Mouse (Mus musculus) stomach, embryonic 15.5 days (tissue): ENCODE results near the gene Pik3c2g. TPM values are rescaled to one million over a fixed set of nuclear protein-coding genes. Genes with fewer than 3 reads are reported as not detected.

Experiments used
- ATAC-seq: fragments of 200-750 bp; cut with Nextera tagmentation; 2 replicates; pipeline ENCODE4 v1.8.0; 2017; ENCODE audit warnings: low read depth, moderate number of reproducible peaks, moderate TSS enrichment; ENCODE audit not compliant: insufficient read depth, low FRiP score
- H3K27ac ChIP-seq: fragments of 300-500 bp; sonication (generic); 2 replicates; pipeline ENCODE4 v1.5.1; 2015; ENCODE audit warnings: mild to moderate bottlenecking, inconsistent platforms
- H3K27me3 ChIP-seq: fragments of 300-500 bp; sonication (generic); replicated peaks from 2 replicates; pipeline ENCODE4 v1.6.1; 2015; ENCODE audit warnings: inconsistent platforms
- H3K36me3 ChIP-seq: fragments of 300-500 bp; sonication (generic); 2 replicates; pipeline ENCODE4 v1.6.1; 2015; ENCODE audit warnings: inconsistent platforms
- H3K4me1 ChIP-seq: fragments of 300-500 bp; sonication (generic); 2 replicates; pipeline ENCODE4 v1.6.1; 2015; ENCODE audit warnings: inconsistent platforms
- H3K4me2 ChIP-seq: fragments of 300-500 bp; sonication (generic); 2 replicates; pipeline ENCODE4 v1.6.1; 2015; ENCODE audit warnings: mild to moderate bottlenecking, inconsistent platforms
- H3K4me3 ChIP-seq: fragments of 300-500 bp; sonication (generic); replicated peaks from 2 replicates; pipeline ENCODE4 v1.5.1; 2015; ENCODE audit warnings: inconsistent platforms
- H3K9ac ChIP-seq: fragments of 300-500 bp; sonication (generic); 2 replicates; pipeline ENCODE4 v1.6.1; 2015; ENCODE audit warnings: inconsistent platforms
- H3K9me3 ChIP-seq: fragments of 300-500 bp; sonication (generic); 2 replicates; pipeline ENCODE4 v1.6.1; 2016; ENCODE audit warnings: inconsistent platforms
- WGBS: fragments of 180-500 bp; shearing (Covaris S2); methylation state at CpG from one replicate; pipeline ENCODE4 v1.1.7; 2015; 5-methylcytosine and 5-hydroxymethylcytosine counted together
- polyA plus RNA-seq: library from polyadenylated mRNA; unstranded; fragments of >200 nt; fragmentation: Nextera tagmentation; extraction: Ambion mirVana; gene quantifications from 2 replicates; pipeline ENCODE4 v1.2.1, GENCODE M21; 2015

Gene Pik3c2g
- polyA plus RNA-seq, 1 experiment from 2014 or later = 3.5 TPM

DNA sequence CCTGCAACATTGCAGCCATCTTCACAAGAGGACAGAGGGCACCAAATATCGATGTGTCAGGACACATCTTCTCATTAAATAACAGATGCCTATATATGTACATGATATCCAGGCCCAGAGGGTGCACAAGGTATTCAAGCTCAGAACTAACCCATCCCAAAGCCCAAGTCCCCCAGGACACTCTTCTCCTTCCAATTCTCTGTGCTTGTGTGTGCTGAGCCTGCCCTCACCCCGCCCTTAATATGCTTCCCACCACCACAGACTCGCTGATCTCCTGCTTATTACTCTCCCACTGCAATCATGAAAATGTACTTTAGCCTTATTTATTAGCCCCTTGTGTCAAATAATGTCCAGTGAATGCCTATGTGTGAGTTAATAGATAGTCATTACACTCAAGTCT lies 377.9 kb downstream of the Pik3c2g start:
- Histone ChIP-seq H3K27ac (no peak overlapping the region), H3K27me3 (no peaks in the 10 kb centered on the region), H3K4me1 (no peaks in the 10 kb centered on the region), H3K9me3 (no peaks in the 10 kb centered on the region), H3K9ac (no peak overlapping the region), H3K36me3 (no peaks in the 10 kb centered on the region), H3K4me3 (no peak overlapping the region), H3K4me2 (no peak overlapping the region)
- ATAC-seq = no peak
- 74% methylated on average over 3 of the region's 3 CpGs for WGBS

DNA sequence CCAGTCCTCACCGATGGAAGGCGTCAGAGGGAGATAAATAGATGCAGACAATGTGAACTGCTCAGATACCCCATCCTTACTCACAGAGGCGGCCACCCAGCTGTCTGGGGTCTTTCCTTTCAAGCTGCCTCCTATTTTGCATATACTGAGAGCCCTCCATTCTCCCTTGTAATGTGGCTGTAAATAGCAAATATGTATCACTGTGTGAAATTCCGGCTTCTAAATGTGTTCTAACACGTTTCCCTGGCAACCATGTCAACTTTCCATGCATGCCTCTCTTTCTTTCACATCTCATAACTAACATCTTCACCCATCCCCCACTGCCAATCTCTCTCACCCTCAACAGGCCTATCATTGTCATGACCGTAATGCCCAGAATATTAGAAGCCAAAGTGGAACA lies 379.7 kb downstream of the Pik3c2g start:
- Histone ChIP-seq H3K27ac (no peak overlapping the region), H3K9ac (no peak overlapping the region), H3K4me2 (no peak overlapping the region), H3K4me1 (no peaks in the 10 kb centered on the region), H3K27me3 (no peaks in the 10 kb centered on the region), H3K9me3 (no peaks in the 10 kb centered on the region), H3K4me3 (no peak overlapping the region), H3K36me3 (no peaks in the 10 kb centered on the region)
- WGBS = 61% methylated on average over 6 of the region's 6 CpGs
- no peak for ATAC-seq

DNA sequence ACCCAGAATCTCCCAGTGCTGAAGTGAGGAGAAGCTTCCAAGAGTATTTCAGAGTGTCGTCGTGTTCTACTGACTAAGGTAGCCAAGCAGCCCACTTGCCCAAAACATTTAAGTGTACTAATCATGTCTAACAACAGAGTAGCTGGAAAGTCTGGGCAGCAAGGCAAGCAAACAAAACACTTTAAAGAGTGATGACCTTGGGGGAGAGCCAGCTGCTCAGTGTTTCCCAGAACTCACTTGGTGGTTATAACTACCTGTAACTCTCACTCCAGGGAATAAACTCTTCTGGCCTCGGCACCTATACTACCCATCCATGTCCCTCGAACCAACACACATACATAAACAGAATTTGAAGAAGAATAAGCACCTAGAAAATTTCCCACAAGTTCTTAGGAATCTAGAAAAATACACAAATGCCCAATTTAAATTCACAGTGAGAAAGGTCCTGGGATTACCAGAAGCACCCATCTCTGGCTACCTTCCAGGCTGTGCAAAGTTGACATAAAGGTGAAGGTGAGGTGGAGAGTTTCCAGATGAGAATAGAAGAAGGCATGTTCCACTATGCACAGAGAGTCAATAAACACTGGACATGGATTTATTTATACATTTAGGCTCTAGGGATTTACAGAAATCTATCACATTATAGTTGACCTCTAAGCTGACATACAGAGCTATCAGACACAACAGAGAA lies 384.7 kb downstream of the Pik3c2g start:
- Histone ChIP-seq H3K36me3 (no peaks in the 10 kb centered on the region), H3K27ac (no peak overlapping the region), H3K9ac (no peak overlapping the region), H3K27me3 (no peaks in the 10 kb centered on the region), H3K4me2 (no peak overlapping the region), H3K9me3 (no peaks in the 10 kb centered on the region), H3K4me1 (no peaks in the 10 kb centered on the region), H3K4me3 (no peak overlapping the region)
- ATAC-seq = no peak
- WGBS = 70% methylated on average over 4 of the region's 4 CpGs

DNA sequence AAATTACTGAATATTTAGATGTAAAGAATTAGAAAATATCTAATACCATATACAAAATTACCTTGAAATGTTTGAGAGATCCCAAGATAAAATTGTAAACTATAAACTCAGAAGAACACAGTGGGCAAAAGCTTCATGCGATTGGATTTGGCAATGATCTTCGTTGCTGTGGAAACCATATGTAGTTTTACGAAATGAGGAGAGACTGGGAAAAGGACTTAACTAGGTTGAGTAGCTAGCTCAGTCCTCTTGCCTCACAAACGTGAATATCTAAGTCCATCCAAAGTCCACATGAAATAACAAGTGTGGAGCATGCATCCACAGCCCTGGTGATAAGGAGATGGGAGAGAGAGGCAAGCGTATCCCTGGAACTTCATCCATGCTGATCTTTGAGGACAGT lies 387.6 kb downstream of the Pik3c2g start:
- H3K4me1 ChIP-seq = no peaks in the 10 kb centered on the region
- WGBS = 85% methylated on average over 5 of the region's 5 CpGs
- no peak overlapping the region for H3K4me2 ChIP-seq

DNA sequence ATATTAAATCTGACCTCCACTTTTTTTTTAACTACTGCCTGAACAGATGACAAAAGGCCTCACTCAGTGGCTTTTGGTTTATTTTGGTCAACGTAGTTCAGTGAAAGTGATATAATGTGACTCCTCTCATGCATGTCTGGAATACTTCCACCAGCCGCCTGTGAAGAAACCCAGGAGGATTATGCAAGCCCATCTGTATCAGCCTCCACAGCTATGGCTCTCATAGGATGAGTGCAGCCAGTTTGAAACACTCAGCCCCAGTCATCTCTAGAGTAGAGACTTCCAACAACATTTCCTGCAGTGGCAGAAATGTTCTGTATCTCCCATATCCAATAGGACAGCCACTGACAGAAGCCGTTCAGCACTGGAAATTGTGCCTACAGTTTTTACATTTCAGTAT lies 391.1 kb downstream of the Pik3c2g start:
- 41% methylated on average over 3 of the region's 3 CpGs for WGBS
- Histone ChIP-seq H3K4me2 (no peak overlapping the region), H3K36me3 (no peaks in the 10 kb centered on the region), H3K4me3 (no peak overlapping the region), H3K4me1 (no peaks in the 10 kb centered on the region), H3K27ac (no peak overlapping the region), H3K9me3 (no peaks in the 10 kb centered on the region), H3K27me3 (no peaks in the 10 kb centered on the region), H3K9ac (no peak overlapping the region)
- ATAC-seq = no peak

More for the DNA sequence above, 387.6 kb downstream of the Pik3c2g start:
- H3K9me3 ChIP-seq = no peaks in the 10 kb centered on the region
- no peak overlapping the region for H3K9ac ChIP-seq
- ATAC-seq = no peak
- no peak overlapping the region for H3K4me3 ChIP-seq
- H3K36me3 ChIP-seq = no peaks in the 10 kb centered on the region
- H3K27me3 ChIP-seq = no peaks in the 10 kb centered on the region
- H3K27ac ChIP-seq = no peak overlapping the region

DNA sequence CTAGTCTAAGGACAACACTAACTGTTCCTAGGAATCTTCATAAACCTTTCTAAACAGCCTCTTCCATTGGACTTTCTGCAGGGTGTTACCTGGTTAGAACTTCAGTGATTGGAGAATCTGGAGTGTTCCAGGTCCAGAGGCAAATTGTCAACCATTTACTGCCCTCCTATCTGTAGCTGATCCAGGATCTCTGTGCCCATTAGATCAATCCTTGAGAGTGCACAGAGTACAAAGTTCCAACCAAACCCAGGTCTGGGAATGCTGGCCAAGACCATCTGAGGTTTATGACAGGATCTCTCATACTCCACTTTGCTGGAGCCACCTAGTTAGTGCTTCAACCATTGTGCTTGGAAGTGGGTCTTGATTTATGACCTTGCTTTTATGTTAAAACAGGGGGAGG lies 394.0 kb downstream of the Pik3c2g start:
- H3K9me3 ChIP-seq = no peaks in the 10 kb centered on the region
- H3K27me3 ChIP-seq = no peaks in the 10 kb centered on the region
- no peaks in the 10 kb centered on the region for H3K4me1 ChIP-seq
- H3K4me2 ChIP-seq = no peak overlapping the region
- H3K9ac ChIP-seq = no peak overlapping the region
- H3K36me3 ChIP-seq = no peaks in the 10 kb centered on the region
- no peak overlapping the region for H3K4me3 ChIP-seq
- ATAC-seq = no peak
- no peak overlapping the region for H3K27ac ChIP-seq

DNA sequence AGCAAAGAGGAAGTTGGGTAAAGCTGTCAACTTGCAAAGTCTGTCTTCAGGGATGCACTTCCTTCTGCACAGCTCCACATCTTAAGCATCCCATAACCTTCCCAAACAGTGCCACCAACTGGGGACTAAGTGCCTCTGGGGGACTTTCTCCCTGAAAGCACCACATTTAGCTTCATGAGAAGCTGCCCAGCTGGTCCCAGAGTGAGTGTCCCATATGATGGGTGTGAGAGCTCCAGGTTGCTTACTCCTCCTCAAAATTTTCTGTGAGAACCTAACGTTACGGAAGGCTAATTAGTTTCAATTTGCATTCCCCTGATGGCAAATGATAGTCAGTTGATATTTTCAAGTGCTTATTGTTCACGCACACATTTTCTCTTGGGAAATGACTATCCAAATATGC lies 397.0 kb downstream of the Pik3c2g start:
- Histone ChIP-seq H3K27me3 (no peaks in the 10 kb centered on the region), H3K36me3 (no peaks in the 10 kb centered on the region), H3K4me1 (no peaks in the 10 kb centered on the region), H3K9ac (no peak overlapping the region), H3K4me2 (no peak overlapping the region), H3K9me3 (no peaks in the 10 kb centered on the region), H3K27ac (no peak overlapping the region), H3K4me3 (no peak overlapping the region)
- WGBS = 92% methylated on average over 3 of the region's 3 CpGs
- ATAC-seq = no peak

DNA sequence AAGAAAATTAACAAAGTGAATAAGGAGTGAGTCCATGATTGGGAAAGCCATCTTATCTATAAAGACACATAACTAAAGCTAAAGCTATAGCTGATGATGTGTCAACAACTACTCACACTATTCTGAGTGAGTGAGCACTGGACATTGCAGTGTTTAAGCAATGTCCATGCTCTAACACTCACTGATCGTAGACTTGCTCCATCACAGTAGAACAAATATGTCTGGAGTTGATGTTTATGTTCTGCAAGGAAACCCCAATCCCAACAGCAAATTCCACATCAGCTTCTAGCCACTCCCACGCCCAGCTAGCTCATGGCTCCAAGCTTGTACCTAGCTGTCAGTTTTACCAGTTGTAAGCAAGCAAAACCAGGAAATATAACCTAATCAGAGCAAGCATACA lies 399.5 kb downstream of the Pik3c2g start:
- Histone ChIP-seq H3K27me3 (no peaks in the 10 kb centered on the region), H3K27ac (no peak overlapping the region), H3K36me3 (no peaks in the 10 kb centered on the region), H3K9me3 (no peaks in the 10 kb centered on the region), H3K4me3 (no peak overlapping the region), H3K4me1 (no peaks in the 10 kb centered on the region), H3K4me2 (no peak overlapping the region), H3K9ac (no peak overlapping the region)
- ATAC-seq = no peak
- 65% methylated on average over 2 of the region's 2 CpGs for WGBS

DNA sequence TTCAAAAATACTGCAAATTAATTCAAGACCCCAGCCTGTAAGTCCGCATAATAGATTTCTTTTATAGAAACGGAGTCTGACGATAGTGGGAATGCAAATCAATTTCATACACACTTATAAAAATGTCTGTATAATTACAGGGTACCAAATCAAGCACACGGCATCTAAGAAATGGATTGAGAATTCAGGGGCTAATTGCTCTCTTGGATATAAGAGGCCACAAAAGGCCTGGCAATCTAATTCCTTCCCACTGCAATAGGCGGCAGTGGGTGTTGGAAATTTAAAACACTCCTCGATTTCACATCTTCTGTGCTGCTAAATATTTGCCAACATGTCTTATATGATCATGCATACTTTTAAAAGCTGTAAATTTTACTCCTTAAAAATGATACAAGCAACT lies 402.1 kb downstream of the Pik3c2g start:
- WGBS = 85% methylated on average over 6 of the region's 6 CpGs
- no peaks in the 10 kb centered on the region for H3K4me1 ChIP-seq
- no peak overlapping the region for H3K4me3 ChIP-seq
- no peaks in the 10 kb centered on the region for H3K9me3 ChIP-seq
- no peaks in the 10 kb centered on the region for H3K36me3 ChIP-seq
- no peak overlapping the region for H3K9ac ChIP-seq
- H3K27me3 ChIP-seq = no peaks in the 10 kb centered on the region
- H3K4me2 ChIP-seq = no peak overlapping the region
- no peak overlapping the region for H3K27ac ChIP-seq
- no peak for ATAC-seq

DNA sequence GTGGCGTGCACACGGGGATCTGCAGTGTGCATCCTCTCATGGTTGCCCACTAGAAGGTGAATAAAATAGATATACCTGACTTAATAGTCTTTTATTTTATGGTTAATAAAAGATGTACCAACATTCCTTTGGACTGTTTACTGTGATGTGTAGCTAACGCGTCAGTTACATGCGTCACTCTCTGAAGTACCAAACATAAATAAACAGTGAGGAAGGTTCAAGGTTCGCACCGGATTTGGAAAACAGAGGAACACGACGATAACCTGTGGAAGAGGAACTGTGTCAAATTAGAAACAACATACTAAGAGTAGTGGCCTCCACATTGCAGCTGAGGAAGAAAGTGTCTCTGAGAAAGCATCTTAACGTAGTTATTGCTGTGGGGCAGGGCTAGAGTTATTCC lies 402.6 kb downstream of the Pik3c2g start:
- WGBS = 73% methylated on average over 10 of the region's 10 CpGs
- H3K4me1 ChIP-seq = no peaks in the 10 kb centered on the region
- ATAC-seq = no peak
- no peak overlapping the region for H3K27ac ChIP-seq
- H3K4me2 ChIP-seq = no peak overlapping the region
- H3K9me3 ChIP-seq = no peaks in the 10 kb centered on the region
- no peaks in the 10 kb centered on the region for H3K36me3 ChIP-seq
- H3K4me3 ChIP-seq = no peak overlapping the region
- no peak overlapping the region for H3K9ac ChIP-seq
- H3K27me3 ChIP-seq = no peaks in the 10 kb centered on the region

DNA sequence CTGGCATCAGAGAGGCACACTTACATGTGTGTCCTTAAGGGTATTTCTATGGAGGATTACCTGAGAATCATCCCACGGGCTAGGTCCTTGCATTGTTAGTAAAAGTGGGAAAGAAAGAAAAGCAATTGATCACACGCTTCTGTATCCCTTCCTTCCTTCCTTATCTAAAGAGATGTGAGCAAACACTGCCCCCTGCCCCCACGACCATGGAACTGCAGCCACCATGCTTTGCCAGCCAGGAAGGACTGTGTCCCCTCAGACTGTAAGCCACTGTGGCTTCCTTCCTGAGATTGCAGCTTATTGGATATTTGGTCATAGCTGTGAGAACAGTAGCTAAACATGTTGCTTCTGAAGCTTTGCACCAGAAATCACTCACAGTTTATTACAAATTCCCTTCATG lies 418.2 kb downstream of the Pik3c2g start:
- no peaks in the 10 kb centered on the region for H3K36me3 ChIP-seq
- H3K9ac ChIP-seq = no peak overlapping the region
- H3K4me2 ChIP-seq = no peak overlapping the region
- no peaks in the 10 kb centered on the region; the same call in 1 of the 2 replicates for H3K9me3 ChIP-seq
- no peak overlapping the region for H3K27ac ChIP-seq
- H3K27me3 ChIP-seq = no peaks in the 10 kb centered on the region
- no peak overlapping the region for H3K4me3 ChIP-seq
- ATAC-seq = no peak
- WGBS = 79% methylated on average over 3 of the region's 3 CpGs
- no peaks in the 10 kb centered on the region for H3K4me1 ChIP-seq
